Mouse (Mus musculus) heart, postnatal 0 days (tissue): ENCODE data around the gene C1qtnf5. TPM values are rescaled to one million over a fixed set of nuclear protein-coding genes. Genes with fewer than 3 reads are reported as not detected.
A peak's percentile ranks its signal among the peaks of the same experiment; 100 is the strongest.
"Not testable (repeated sequence)": the region's sequence is repeated elsewhere in the genome, so short reads cannot be mapped to it uniquely, and the experiment has no call there.

Experiments
- ATAC-seq: fragments of 200-750 bp; cut with Nextera tagmentation; 2 replicates; pipeline ENCODE4 v1.8.0; 2017; ENCODE audit warnings: low read depth, moderate number of reproducible peaks, moderate library complexity; ENCODE audit not compliant: insufficient read depth
- DNase-seq: peaks from one replicate; pipeline ENCODE4 v3.0.0-alpha.2; 2016; ENCODE audit warnings: low spot score
- H3K27ac ChIP-seq: fragments of 300-500 bp; sonication (generic); 2 replicates; pipeline ENCODE4 v1.5.1; 2014; ENCODE audit warnings: low read depth, mild to moderate bottlenecking
- H3K27me3 ChIP-seq: fragments of 300-500 bp; sonication (generic); 2 replicates; pipeline ENCODE4 v1.6.1; 2014; ENCODE audit warnings: low read length, mixed read lengths; ENCODE audit not compliant: control insufficient read depth, insufficient read depth
- H3K36me3 ChIP-seq: fragments of 300-500 bp; sonication (generic); replicated peaks from 2 replicates; pipeline ENCODE4 v1.6.1; 2014; ENCODE audit warnings: low read length, mixed read lengths; ENCODE audit not compliant: control insufficient read depth, insufficient read depth
- H3K4me1 ChIP-seq: fragments of 300-500 bp; sonication (generic); 2 replicates; pipeline ENCODE4 v1.6.1; 2014; ENCODE audit warnings: antibody characterized with exemption; ENCODE audit not compliant: control insufficient read depth, insufficient read depth
- H3K4me2 ChIP-seq: fragments of 300-500 bp; sonication (generic); 2 replicates; pipeline ENCODE4 v1.6.1; 2014; ENCODE audit warnings: low read depth, mild to moderate bottlenecking, low read length, moderate library complexity
- H3K4me3 ChIP-seq: fragments of 300-500 bp; sonication (generic); 2 replicates; pipeline ENCODE4 v1.5.1; 2014; ENCODE audit warnings: low read depth, low read length
- H3K9ac ChIP-seq: fragments of 300-500 bp; sonication (generic); replicated peaks from 2 replicates; pipeline ENCODE4 v1.6.1; 2014; ENCODE audit warnings: low read depth, low read length, mixed read lengths
- H3K9me3 ChIP-seq: fragments of 300-500 bp; sonication (generic); replicated peaks from 2 replicates; pipeline ENCODE4 v1.6.1; 2016; ENCODE audit warnings: low read length; ENCODE audit not compliant: control insufficient read depth
- CTCF ChIP-seq: IDR thresholded peaks from 2 replicates; pipeline ENCODE4 v1.5.1; 2016; ENCODE audit warnings: antibody characterized with exemption, control low read depth, low read depth
- EP300 ChIP-seq: IDR thresholded peaks from 2 replicates; pipeline ENCODE4 v1.6.1; 2016; ENCODE audit warnings: antibody characterized with exemption, low read depth
- WGBS: fragments of 180-500 bp; shearing (Covaris S2); extraction: QIAGEN DNeasy Blood & Tissue Kit; methylation state at CpG from one replicate; pipeline ENCODE4 v1.1.7; 2014; 5-methylcytosine and 5-hydroxymethylcytosine counted together
- polyA plus RNA-seq: library from polyadenylated mRNA; unstranded; fragments of >200 nt; fragmentation: Nextera tagmentation; extraction: Ambion mirVana; gene quantifications from 2 replicates; pipeline ENCODE4 v1.2.1, GENCODE M21; 2015
- total RNA-seq: library from RNA; depleted of rRNA; stranded (reverse); fragments of >200 nt; gene quantifications from 2 replicates; pipeline ENCODE4 v1.2.3, GENCODE M21; 2014; ENCODE audit warnings: low replicate concordance

The C1qtnf5 gene
- total and polyA plus RNA-seq, 2 experiments from 2014 or later, result 4.1 to 9.0 TPM

- Histone ChIP-seq H3K27ac (peak overlapping the region; percentile 68), H3K4me2 (peak overlapping the region; percentile 40), H3K4me3 (peak overlapping the region; percentile 12; the same call in 1 of the 2 replicates), H3K9ac (peak overlapping the region; percentile 7; the same call in 1 of the 2 replicates), H3K4me1 (peaks cover 32% of the 10 kb centered on the region), H3K36me3 (no peaks in the 10 kb centered on the region; the same call in 1 of the 2 replicates), H3K9me3 (no peaks in the 10 kb centered on the region), H3K27me3 (no peaks in the 10 kb centered on the region)
- no peak for ATAC-seq
- TF ChIP-seq EP300 (no peak), CTCF (peak; percentile 21; the same call in 1 of the 2 replicates)
- WGBS, result 36% methylated on average over 25 of the region's 25 CpGs
- DNase-seq, result no peak
Measured at GRCm38 (mm10) chr9:44107557-44108179, 623 bp downstream of the C1qtnf5 start.

GRCm38 (mm10) chr9:44108269-44109055 is 1.4 kb downstream of the C1qtnf5 start:
- ATAC-seq (no peak), DNase-seq (no peak)
- Histone ChIP-seq H3K4me1 (peaks cover 32% of the 10 kb centered on the region), H3K9ac (no peak overlapping the region), H3K9me3 (no peaks in the 10 kb centered on the region), H3K4me2 (peak overlapping the region; percentile 40; the same call in 1 of the 2 replicates), H3K4me3 (0 out of 2 replicates have a peak overlapping the region, but pooled peaks have one; percentile 12), H3K27ac (no peak overlapping the region), H3K36me3 (no peaks in the 10 kb centered on the region; the same call in 1 of the 2 replicates), H3K27me3 (no peaks in the 10 kb centered on the region)
- 78% methylated on average over 31 of the region's 31 CpGs for WGBS
- TF ChIP-seq CTCF, result no peak
- no peak for TF ChIP-seq EP300

- H3K9ac ChIP-seq, result no peak overlapping the region
- no peak overlapping the region for H3K27ac ChIP-seq
- H3K36me3 ChIP-seq, result no peaks in the 10 kb centered on the region; the same call in 1 of the 2 replicates
- H3K27me3 ChIP-seq, result no peaks in the 10 kb centered on the region
- WGBS, result 26% methylated on average over 9 of the region's 9 CpGs
- no peaks in the 10 kb centered on the region for H3K9me3 ChIP-seq
- no peak for ATAC-seq
- no peak for DNase-seq
- H3K4me2 ChIP-seq, result peak overlapping the region; percentile 38
- TF ChIP-seq EP300, result no peak
- peak; percentile 75 for TF ChIP-seq CTCF
- H3K4me3 ChIP-seq, result peak overlapping the region; percentile 2; the same call in 1 of the 2 replicates
- peaks cover 32% of the 10 kb centered on the region for H3K4me1 ChIP-seq
Measured at GRCm38 (mm10) chr9:44109360-44110095, 2.5 kb downstream of the C1qtnf5 start.

GRCm38 (mm10) chr9:44111909-44112308 is 4.9 kb downstream of the C1qtnf5 start:
- H3K4me1 ChIP-seq, result peaks cover 32% of the 10 kb centered on the region
- not testable (repeated sequence) for DNase-seq, H3K9ac ChIP-seq, ATAC-seq, H3K4me3 ChIP-seq, H3K27me3 ChIP-seq, H3K9me3 ChIP-seq, H3K27ac ChIP-seq, H3K36me3 ChIP-seq
- H3K4me2 ChIP-seq, result peak overlapping the region; percentile 65; the same call in 1 of the 2 replicates
- 51% methylated on average over 9 of the region's 12 CpGs for WGBS

GRCm38 (mm10) chr9:44113105-44113789 is 6.2 kb downstream of the C1qtnf5 start, which contains the start of the genes Gm49380 and Rnf26:
Gene Gm49380 (minus strand): TSS chr9:44113500.
Gene Rnf26 (minus strand): TSS chr9:44113517.
- WGBS, result 1% methylated on average over 49 of the region's 51 CpGs
- no peak; the same call in 1 of the 2 replicates for TF ChIP-seq EP300
- TF ChIP-seq CTCF, result no peak
- H3K9me3 ChIP-seq, result no peaks in the 10 kb centered on the region
- H3K4me3 ChIP-seq, result peak within 1 kb of the TSS; percentile 88
- peaks cover 20% of the 10 kb centered on the region for H3K4me1 ChIP-seq
- H3K27me3 ChIP-seq, result no peaks in the 10 kb centered on the region
- DNase-seq (peak; percentile 100), ATAC-seq (peak; percentile 96)
- peak within 1 kb of the TSS; percentile 78 for H3K27ac ChIP-seq
- H3K4me2 ChIP-seq, result peak within 1 kb of the TSS; percentile 65
- H3K9ac ChIP-seq, result peak within 1 kb of the TSS; percentile 81
- no peaks in the 10 kb centered on the region; the same call in 1 of the 2 replicates for H3K36me3 ChIP-seq
